Mouse (Mus musculus): ENCODE results near the gene Fbxl3.

DNA sequence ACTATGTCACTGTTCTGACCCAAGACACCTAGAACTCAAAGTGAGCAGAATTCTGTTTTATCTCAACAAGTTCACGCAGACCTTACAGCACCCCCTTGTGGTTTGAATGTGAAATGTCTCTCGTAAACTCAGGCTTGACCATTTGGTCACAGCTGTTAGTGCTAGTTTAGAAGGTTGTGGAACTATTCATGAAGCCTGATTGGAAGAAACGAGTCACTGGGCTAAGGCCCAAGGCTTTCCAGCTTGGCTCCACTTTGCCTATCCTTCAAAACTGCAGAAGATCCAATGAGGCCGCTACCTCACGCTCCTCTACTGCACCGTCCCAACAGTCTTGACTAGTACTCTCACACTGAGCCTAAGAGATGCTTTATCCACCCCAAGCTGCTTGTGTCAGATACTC, 10.7 kb downstream of the Fbxl3 start:
- TF ChIP-seq CTCF (IDR thresholded peaks at IDR 0.05; ENCODE audit: low read depth) (peak; percentile 84), EP300 (IDR thresholded peaks at IDR 0.05; ENCODE audit: low read depth) (no peak)
